Mouse (Mus musculus): ENCODE measurements around the gene Ikzf1.
A peak's percentile ranks its signal among the peaks of the same experiment; 100 is the strongest.

Ikzf1 gene

GRCm38 (mm10) chr11:11725252-11725875, 40.6 kb downstream of the Ikzf1 start:
- peak; percentile 76 for DNase-seq (ENCODE audit: low read depth)

- peak; percentile 87 for DNase-seq (ENCODE audit: low read depth)
Measured at GRCm38 (mm10) chr11:11725876-11726525, 41.2 kb downstream of the Ikzf1 start.

- peak; percentile 73 for DNase-seq (ENCODE audit: low read depth)
Measured at GRCm38 (mm10) chr11:11726807-11727276, 42.0 kb downstream of the Ikzf1 start.

- DNase-seq (ENCODE audit: low read depth), result peak; percentile 48
Measured at GRCm38 (mm10) chr11:11727936-11728556, 43.2 kb downstream of the Ikzf1 start.

GRCm38 (mm10) chr11:11729216-11729615, 44.4 kb downstream of the Ikzf1 start:
- DNase-seq (ENCODE audit: low read depth), result no peak

- no peak for DNase-seq (ENCODE audit: low read depth)
Measured at GRCm38 (mm10) chr11:11730062-11730461, 45.3 kb downstream of the Ikzf1 start.

- no peak for DNase-seq (ENCODE audit: low read depth)
Measured at GRCm38 (mm10) chr11:11731727-11732126, 46.9 kb downstream of the Ikzf1 start.

GRCm38 (mm10) chr11:11732972-11733770, 48.4 kb downstream of the Ikzf1 start:
- DNase-seq (ENCODE audit: low read depth), result no peak

- no peak for DNase-seq (ENCODE audit: low read depth)
Measured at GRCm38 (mm10) chr11:11735155-11735554, 50.4 kb downstream of the Ikzf1 start.

- DNase-seq (ENCODE audit: low read depth), result peak; percentile 77
Measured at GRCm38 (mm10) chr11:11736948-11737347, 52.1 kb downstream of the Ikzf1 start.

GRCm38 (mm10) chr11:11737562-11737961, 52.8 kb downstream of the Ikzf1 start:
- DNase-seq (ENCODE audit: low read depth), result no peak

- peak; percentile 42 for DNase-seq (ENCODE audit: low read depth)
Measured at GRCm38 (mm10) chr11:11739054-11739453, 54.3 kb downstream of the Ikzf1 start.

- peak; percentile 64 for DNase-seq (ENCODE audit: low read depth)
Measured at GRCm38 (mm10) chr11:11740603-11741002, 55.8 kb downstream of the Ikzf1 start.

GRCm38 (mm10) chr11:11741574-11741973, 56.8 kb downstream of the Ikzf1 start:
- DNase-seq (ENCODE audit: low read depth), result peak; percentile 75

GRCm38 (mm10) chr11:11742626-11743025, 57.8 kb downstream of the Ikzf1 start:
- DNase-seq (ENCODE audit: low read depth), result peak; percentile 93

GRCm38 (mm10) chr11:11744222-11744621, 59.4 kb downstream of the Ikzf1 start:
- DNase-seq (ENCODE audit: low read depth), result no peak

GRCm38 (mm10) chr11:11751091-11751490, 66.3 kb downstream of the Ikzf1 start:
- no peak for DNase-seq (ENCODE audit: low read depth)

GRCm38 (mm10) chr11:11752859-11753258, 68.1 kb downstream of the Ikzf1 start:
- DNase-seq (ENCODE audit: low read depth), result no peak

- no peak for DNase-seq (ENCODE audit: low read depth)
Measured at GRCm38 (mm10) chr11:11758121-11758520, 73.3 kb downstream of the Ikzf1 start.

- DNase-seq (ENCODE audit: low read depth), result no peak
Measured at GRCm38 (mm10) chr11:11758883-11759282, 74.1 kb downstream of the Ikzf1 start.

GRCm38 (mm10) chr11:11763211-11763666, 78.4 kb downstream of the Ikzf1 start:
- no peak for DNase-seq (ENCODE audit: low read depth)

- peak; percentile 59 for DNase-seq (ENCODE audit: low read depth)
Measured at GRCm38 (mm10) chr11:11765414-11765813, 80.6 kb downstream of the Ikzf1 start.
